Mouse (Mus musculus) urinary bladder, adult 2 months (tissue): ENCODE results near the gene Smg6. TPM values are rescaled to one million over a fixed set of nuclear protein-coding genes. Genes with fewer than 3 reads are reported as not detected.

Source experiments
- DNase-seq: peaks from one replicate; pipeline ENCODE4 v3.0.0; 2022; ENCODE audit warnings: low spot score
- polyA plus RNA-seq: library from polyadenylated mRNA; depleted of rRNA; stranded (reverse); fragments of >200 nt; gene quantifications from 2 replicates; pipeline ENCODE4 v1.2.3, GENCODE M21; 2012

Gene Smg6
- polyA plus RNA-seq, 1 experiment: 29.4 TPM

DNA sequence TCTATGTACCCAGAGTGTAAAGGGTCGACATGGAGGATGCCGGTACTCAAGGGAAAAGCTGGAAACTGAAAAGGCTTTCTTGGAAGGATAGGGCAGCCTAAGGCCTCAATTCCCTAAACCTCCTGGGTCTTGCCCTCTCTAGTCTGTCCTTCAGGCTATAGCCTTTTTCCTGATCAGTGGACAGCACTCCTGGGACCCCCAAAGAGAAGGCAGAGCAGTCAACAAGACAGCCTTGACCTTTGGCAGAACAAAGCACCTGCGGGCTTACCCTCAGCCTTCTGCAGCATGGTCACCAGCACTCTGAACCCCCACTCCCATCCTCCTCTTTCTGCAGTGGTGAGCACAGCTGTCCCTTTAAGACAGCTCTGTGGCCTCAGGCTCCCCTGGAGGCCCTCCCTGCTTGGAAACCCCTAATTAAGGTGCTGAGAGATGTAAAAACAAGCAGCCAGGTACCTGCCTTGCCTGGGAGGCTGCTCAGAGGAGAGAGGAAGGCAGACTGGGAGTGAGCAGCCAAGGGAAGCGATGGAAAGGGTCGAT, 265.4 kb downstream of the Smg6 start, which contains the start of gene Dph1:
Gene Dph1 (minus strand): TSS at position 337 of the 537 bp plus-strand sequence.
- no peak for DNase-seq

DNA sequence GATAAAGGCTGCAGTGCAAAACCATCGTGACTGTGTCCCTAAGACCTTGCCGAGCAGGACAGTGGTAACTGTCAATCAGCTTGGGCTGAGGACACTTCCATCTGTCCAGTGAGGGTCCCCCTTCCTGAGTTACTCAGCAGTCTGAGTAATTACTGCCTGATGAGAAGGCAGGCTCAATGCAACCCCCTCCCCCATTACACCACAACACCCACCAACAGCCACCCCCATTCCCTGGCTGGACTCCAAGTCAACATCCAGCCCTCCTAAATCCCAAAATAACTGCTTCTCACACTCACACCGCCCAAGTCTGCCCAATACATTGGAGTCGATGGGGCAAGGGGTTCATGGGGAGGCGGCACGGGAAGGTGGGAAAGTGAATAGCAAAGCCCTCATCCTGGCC, 266.2 kb downstream of the Smg6 start:
- no peak for DNase-seq

DNA sequence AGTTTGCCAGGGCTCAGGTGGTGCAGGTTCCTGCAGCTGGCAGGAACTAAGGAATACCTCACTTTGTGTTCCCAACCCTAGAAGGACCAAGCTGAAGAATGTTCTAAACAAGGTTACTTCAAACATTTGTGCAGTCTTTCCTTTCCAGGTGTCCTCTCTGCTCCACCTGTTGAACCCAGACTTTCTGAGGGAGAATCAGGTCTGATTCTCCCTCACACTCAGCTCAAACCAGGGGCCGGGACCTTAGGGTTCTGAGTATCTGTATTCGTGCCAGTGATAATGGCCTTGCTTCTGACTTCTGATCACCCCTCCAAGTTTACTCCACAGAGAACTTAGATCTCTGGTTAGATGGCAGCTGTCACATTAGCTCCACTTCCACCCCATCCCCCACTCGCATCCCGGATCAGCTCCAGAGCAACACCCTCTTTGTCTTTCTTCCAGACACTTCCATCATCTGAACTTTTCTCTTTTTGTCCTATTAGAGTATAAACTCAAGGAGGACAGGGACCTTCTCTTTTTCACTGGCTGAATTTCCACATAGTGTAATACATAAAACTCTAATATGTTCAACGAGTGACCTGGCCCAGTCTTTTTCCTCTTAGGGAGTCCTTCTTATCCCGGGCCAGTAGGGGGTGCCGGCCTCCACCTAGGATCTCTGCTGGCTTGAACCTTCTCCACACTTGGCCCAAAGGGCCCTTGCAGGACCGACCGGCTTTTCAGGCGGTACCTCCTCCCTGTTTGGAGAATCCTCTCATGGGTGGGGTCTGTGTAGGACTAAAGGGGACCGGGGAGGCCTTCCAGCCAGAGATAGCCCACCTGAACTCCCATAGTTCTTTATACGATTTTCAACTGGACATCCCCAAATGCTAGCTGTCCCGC, 267.0 kb downstream of the Smg6 start:
- peak; percentile 59 for DNase-seq

DNA sequence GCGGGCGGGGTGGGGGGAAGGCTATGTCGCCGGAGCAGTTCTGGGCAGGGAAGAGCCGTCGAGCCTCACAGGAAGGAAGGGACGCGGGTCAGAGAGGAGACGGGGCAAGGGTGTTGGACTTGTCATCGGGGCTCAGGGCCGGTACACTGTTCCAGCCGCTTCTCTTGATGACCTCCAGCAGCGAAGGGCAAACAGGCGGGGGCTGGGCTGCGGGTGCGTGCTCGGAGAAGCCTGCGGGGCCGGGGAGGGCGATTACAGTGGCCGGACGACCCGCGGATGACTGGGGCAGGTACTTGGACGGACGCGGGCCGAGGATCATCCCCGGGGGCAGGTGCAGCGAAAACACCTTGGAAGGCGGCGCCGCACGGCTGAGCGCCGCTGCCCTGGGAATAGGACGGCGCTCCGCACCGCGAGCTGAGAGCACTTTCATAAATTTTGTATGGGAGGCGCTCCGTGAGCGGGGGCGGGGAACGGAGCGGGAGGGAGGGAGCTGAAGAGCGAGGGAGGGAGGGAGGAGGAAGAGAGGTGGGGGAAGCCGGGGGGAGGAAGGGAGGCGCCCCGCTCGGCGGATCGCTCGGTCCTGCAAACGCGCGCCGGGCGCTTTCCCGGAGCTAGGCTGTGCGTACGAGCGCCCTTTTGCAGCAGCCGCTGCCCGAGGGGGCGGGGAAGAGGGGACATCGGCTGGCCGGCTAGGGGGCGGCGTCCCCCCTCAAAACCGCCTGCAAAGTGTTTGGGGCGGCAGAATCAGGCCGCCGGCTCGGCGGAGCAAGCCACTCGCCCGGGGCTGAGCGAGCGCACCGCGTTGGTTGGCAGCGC, 267.8 kb downstream of the Smg6 start, which contains the start of gene Rtn4rl1:
Gene Rtn4rl1 (plus strand): TSS at position 528 of the 816 bp plus-strand sequence.
- peak; percentile 73 for DNase-seq

DNA sequence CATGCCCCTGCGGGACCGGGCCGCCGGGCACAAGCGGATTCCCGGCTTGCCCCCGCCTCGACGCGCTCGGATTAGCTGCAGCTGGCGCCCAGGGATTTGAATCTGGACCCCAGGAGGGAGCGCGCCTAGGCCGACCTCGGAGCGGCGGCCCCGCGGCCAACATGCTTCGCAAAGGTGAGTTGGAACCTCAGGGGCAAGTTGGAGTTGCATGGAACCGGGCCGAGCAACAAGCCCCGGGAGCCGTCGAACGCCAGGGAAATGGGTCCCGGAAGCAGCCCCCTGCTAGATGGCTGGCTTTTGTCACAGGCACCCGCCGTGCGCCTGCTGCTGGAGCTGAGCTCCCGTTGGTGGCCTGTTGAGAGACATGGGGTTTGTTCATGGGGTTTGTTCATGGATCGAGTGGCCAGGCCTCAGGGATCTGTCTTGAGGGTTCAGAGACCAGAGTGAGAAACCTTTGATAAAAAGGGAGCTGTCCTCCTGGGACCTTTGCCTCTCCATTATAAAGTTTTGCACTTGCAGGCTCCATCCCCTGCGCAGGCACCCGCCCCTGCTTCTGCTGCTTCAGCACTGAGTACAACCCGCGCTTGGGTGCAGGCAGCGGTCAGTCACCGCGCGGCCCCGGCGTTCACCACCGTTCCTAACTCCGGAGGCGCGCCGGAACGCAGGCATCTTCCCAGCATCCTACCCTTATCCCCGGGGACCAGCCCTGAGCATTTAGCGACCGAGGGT, 268.7 kb downstream of the Smg6 start:
- DNase-seq: no peak

DNA sequence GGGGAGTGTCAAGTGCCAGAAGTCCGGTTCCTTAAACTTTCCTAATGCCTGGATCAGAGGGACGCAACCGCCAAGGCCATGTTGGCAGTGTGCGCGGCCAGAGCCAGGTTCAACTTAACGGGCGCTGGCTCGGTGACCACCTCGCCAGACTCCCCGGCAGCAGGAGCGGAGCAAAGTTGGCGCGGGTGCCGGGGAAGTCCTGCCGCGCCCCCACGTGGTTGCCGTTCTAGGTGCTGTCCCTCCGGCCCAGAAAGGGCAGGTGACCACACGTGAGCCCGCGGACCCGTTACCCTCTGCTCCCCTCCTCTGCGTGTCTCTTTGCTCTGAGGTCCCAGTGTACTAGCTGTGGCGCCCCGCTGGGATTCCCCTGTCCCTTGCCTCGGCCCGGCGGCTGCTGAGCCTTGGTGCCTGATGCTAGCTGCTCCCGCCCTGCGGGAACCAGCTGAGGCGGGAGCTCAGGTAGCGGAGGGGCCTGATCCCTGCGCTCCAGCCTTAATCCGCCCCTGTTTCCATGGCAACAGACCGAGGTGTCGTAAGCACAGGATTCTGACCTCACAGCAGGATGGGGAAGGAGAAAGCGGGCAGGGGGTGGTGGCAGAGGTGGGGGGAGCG, 269.3 kb downstream of the Smg6 start:
- peak; percentile 53 for DNase-seq

DNA sequence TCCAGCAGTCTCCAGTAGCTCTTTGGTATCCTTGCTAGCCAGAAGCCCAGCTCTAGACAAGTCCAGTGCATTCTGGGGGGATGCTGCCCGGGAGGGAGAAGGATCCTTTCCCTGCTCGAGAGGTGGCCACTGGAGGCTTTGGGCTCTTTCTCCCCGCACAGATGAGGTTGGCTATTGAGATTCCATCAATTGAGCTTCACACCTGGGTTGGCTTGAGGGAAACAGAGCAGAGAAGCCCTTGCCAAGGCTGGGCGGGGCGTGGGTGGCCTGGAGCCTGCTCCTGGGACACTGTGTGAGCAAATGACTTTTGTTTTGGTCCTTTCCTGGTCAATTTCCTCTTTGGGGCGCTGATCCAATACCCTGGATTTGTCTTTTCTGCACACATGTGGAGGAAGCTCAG, 270.5 kb downstream of the Smg6 start:
- DNase-seq: no peak

DNA sequence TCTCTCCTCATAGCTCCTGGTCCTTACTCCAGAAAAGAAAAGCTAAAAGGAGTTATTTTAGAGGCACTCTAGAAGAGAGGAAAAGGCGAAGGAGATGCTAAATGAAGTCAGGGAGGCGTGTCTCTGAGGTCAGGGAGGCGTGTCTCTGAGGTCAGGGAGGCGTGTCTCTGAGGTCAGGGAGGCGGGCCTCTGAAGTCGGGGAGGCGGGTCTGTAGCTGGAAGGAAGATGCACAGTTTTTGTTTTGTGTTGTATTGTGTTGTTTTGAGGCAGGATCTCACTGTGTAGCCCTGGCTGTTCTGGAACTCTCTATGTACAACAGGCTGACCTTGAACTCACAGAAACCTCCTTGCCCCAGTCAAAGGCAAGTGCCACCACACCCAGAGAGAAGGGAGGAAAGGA, 272.3 kb downstream of the Smg6 start:
- no peak for DNase-seq

DNA sequence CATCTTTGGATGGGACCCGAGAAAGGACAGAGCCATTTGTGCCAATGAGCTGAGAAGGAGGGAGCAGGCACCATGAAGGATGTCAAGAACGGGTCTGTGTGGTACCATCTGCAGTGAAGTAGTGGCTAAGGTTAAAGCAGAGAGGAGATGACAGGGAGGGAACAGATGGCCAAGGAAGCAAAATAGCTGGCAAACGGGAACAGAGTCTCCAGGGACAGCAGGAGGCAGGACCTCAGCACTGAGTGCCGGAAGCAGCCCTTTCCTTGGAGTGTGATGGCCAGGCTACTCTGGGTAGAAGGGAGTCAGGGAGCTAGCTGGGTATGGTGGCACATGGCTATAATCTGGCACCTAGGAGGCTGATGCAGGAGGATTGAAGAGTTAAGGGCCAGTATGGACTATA, 273.2 kb downstream of the Smg6 start:
- no peak for DNase-seq

DNA sequence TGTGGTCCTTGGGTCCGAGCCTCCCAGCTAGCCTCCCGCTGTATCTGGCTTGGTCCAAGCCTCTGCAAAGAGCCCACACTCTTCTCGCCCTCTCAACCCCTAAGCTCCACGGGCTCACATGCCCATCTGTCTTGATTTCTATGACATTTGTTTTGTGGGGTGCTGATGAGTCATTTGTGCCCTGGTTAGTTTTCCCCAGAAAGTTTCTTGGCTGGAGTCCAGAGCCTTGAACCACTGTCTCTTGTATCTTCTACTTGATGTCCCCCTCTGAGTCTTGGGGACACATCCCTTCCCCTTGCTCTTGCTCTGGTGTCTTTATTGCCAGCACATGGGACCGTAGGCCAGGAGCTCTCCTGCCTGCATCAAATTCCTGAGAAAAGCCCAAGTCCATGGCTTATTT, 274.3 kb downstream of the Smg6 start:
- no peak for DNase-seq

DNA sequence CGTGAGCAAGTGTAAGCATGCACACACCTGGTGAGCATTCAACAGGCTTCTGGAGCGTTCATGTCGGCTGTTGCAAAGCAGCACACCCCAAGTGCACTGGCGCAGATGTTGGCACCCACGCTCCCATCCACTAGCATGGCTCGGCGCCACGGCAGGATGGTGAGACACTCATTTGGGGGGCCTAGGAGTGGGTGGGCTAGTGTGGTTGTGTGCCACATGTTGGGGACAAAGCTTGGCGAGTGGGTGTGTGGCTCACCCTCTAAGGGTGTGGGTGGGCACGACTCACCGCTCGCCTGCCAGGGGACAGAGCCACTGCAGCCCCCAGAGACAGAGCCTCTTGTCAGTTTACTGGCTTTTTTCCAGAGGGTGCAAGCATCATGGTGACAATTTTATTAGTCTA, 275.3 kb downstream of the Smg6 start:
- no peak for DNase-seq

DNA sequence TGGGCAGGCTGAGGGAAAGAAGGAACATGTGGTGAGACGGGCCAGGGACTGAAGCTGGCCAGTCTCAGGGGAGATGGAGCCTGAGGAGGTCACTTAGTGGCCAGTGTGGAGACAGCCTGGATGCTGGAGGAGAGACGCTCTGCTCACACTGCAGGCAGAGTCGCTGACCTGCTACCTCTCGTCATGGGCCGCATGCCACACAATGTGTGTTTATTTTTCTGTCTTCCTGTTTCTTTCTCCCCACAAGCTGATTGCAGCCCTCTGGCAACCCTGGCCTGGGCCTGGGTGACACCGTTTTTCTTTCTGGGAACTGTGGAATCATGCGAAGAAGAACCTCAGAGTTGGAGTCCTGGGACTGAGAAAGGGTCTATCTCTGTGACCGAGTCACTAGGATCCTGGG, 276.1 kb downstream of the Smg6 start:
- no peak for DNase-seq

DNA sequence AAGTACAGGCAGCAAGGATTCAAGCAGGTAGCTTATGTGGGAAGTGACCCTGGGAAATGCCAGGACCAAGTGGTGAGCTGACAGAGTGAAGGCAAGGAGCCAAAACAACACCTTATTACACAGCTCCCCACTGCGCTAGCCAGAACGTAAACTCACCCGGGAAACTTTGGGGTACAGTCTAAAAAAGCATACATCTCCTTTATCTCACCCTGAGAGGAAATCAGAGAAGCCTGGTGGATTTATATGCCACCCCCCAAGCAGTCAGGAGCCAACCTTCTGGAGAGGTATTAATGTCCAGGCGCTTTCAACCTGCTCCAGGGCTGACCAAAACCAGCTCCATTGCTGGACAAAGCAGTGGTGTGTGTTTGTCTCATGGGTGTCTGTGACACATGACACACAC, 278.3 kb downstream of the Smg6 start:
- no peak for DNase-seq

DNA sequence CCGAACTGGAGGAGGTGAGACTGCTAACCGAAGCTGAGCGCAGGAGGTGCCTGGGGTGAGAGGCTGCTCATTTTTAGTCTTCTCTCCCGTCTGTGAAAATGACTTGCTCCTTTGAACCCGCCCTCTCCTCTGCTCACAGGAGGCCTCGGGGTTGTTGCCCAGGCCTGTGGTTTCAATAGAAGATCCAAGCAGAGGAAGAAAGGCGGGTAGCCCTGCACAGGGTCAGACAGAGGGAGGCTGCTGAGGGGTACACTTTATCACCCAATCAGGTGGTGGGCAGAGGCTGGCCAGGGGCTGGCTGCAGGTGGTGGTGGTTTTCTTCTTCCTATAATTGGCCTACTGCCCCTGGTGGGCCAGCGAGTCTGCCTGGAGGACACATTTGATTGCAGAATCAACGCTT, 278.8 kb downstream of the Smg6 start:
- no peak for DNase-seq

DNA sequence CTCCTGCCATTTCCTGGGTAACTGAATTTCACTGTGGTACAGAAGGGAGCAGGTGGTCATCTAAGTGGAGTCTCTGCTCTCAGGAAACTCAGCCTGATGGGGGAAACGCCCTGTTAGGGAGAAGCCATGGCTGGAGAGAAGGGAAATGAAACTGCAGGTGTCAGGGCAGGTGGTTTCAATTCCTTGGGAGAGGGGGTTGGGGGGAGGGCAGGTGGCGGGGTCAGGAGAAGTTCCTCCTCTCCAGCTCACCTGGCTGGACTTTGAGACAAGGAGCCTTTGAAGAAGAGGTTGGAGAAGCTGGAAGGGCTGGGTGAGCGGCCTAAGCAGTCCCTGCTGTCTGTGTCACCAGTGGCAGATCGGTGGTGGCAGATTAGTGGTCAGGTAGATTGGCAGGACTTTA, 280.7 kb downstream of the Smg6 start:
- DNase-seq: no peak

DNA sequence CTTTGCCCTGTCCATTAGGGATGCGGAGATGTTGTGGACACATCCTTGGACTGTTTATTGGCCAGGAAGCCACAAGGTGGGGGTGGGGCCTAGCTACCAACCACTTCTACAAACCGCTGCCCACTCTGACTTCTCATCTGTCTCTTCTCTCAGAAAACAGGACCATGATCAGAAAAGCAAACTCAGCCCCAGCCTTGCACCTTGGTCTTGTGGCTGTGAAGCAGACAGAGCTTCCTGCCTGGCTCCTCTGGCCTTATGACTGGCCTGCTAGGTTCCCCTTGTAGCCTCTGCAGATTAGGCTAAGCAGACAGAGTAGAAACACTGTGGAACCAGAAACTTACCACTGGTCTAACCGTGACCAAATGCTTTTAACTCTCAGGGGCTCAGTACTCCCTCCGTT, 283.7 kb downstream of the Smg6 start:
- no peak for DNase-seq

DNA sequence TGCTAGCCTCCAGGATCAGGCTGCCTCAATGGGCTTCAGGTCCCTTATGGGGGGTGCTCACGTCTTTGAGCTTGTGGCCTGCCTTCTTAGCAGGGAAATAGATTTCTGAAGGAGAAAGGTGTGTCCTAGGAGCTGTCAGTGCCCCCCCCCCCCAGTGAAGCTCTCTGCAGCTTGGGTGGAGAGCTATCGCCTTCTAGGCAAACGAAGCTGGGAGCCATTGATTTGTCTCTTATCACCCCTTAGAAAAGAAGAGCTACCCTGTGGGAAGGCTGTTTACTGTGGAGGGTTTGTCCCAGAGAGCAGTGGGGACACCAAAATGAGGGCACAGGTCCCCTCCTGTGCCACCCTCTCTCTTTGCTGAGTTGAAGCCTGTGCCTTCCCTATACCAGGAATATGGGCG, 284.5 kb downstream of the Smg6 start:
- no peak for DNase-seq

DNA sequence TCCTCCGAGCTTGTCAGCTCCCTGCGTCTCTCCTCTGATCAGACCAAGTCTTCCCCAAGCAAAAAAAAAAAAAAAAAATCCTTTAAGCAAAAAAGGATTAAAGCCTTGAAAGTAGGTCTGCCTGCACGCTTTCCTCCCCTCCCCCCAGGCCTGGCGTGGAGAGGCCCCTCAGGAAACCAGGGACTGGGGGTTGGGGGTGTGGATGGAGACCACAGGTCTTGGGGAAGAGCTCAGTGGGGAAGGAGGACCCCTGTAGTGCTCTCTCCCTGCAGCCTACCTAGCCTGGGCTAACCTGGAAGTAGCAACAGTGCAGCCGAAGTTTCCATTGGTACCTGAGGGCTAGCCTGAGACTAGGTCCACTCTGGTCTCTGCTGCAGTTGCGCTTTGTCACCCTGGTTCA, 285.1 kb downstream of the Smg6 start:
- DNase-seq: no peak

DNA sequence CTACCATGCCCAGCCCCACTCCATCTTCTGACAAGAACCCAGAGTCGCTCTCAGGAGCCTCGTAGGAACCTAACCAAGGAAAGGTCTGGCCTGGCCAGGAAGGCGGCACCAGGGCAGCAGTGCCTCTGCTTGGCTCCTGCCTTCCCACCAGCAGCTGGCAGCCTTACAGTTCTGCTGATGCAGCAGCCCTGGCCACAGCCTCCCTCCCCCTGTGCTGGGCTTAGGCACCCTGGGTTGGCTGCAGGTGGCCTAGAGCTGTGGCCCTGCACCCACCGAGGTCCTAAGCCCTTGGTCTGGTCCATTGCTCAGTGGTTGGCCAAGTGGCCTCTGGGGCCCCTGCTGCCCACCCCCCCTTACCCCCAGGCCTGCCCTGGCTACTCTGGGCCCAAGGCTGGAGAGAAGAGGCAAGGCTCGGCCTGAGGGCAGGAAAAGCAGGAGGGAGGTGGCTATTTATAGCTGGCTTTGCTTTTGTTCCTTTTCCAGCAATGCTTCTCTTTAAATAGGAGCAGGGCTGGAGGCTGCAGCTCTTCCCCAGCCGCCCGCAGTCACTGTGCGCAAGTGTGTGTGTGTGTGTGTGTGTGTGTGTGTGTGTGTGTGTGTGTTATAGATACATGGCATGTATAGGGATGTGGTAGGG, 286.5 kb downstream of the Smg6 start:
- no peak for DNase-seq

DNA sequence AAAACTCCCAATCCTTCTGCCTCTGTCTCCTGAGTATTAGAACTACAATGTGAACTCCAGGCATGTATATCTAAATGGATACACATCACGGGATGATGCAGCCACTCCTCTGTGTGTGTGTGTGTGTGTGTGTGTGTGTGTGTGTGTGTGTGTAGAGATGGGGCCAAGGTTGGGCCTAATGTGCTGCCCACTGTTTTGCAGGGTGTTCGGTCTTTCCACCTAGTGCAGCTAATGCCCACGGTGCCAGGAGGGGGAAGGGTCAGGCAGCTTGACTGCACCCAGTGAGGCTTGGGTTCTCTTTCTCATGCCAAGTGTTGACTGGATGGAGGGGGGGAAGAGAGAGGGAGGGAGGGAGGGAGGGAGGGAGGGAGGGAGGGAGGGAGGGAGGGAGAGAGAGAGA, 287.3 kb downstream of the Smg6 start:
- DNase-seq: no peak
